Mouse (Mus musculus) small intestine, adult 2 months (tissue): ENCODE measurements around the gene Spint4. TPM values are rescaled to one million over a fixed set of nuclear protein-coding genes. Genes with fewer than 3 reads are reported as not detected.
A peak's percentile ranks its signal among the peaks of the same experiment; 100 is the strongest.
"Not testable (repeated sequence)": the region's sequence is repeated elsewhere in the genome, so short reads cannot be mapped to it uniquely, and the experiment has no call there.

Source experiments
- H3K27ac ChIP-seq: fragments of 200-500 bp; 2 replicates; pipeline ENCODE4 v1.5.1; 2012; ENCODE audit warnings: low read depth, low read length, control low read depth, inconsistent platforms; ENCODE audit not compliant: insufficient read depth
- H3K27me3 ChIP-seq: fragments of 200-500 bp; 2 replicates; pipeline ENCODE4 v1.6.1; 2012; ENCODE audit warnings: mild to moderate bottlenecking, moderate library complexity, low read length, inconsistent platforms; ENCODE audit not compliant: control insufficient read depth, insufficient read depth
- H3K36me3 ChIP-seq: fragments of 200-500 bp; 2 replicates; pipeline ENCODE4 v1.6.1; 2012; ENCODE audit warnings: mild to moderate bottlenecking, low read length, control low read depth, inconsistent platforms; ENCODE audit not compliant: control insufficient read depth, insufficient read depth
- H3K4me1 ChIP-seq: fragments of 200-500 bp; 2 replicates; pipeline ENCODE4 v1.6.1; 2012; ENCODE audit warnings: low read length, inconsistent platforms, mixed read lengths; ENCODE audit not compliant: control insufficient read depth, insufficient read depth, insufficient read length
- H3K4me3 ChIP-seq: fragments of 200-500 bp; 2 replicates; pipeline ENCODE4 v1.5.1; 2012; ENCODE audit warnings: low read depth, mild to moderate bottlenecking, control low read depth, inconsistent platforms, low read length, moderate library complexity
- CTCF ChIP-seq: fragments of 200-500 bp; IDR thresholded peaks from 2 replicates; pipeline ENCODE4 v1.5.1; 2012; ENCODE audit warnings: low read depth, mild to moderate bottlenecking, control low read depth, inconsistent platforms, low read length, moderate library complexity, mixed read lengths; ENCODE audit not compliant: insufficient replicate concordance, insufficient read length; ENCODE audit errors: extremely low read depth
- POLR2A ChIP-seq: fragments of 200-500 bp; IDR thresholded peaks from 2 replicates; pipeline ENCODE4 v1.6.1; 2012; ENCODE audit warnings: low read depth, mild to moderate bottlenecking, control low read depth, inconsistent platforms, low read length, moderate library complexity
- WGBS: fragments of 180-500 bp; shearing (Covaris S2); methylation state at CpG from one replicate; pipeline ENCODE4 v1.1.7; 2018; 5-methylcytosine and 5-hydroxymethylcytosine counted together
- polyA plus RNA-seq: library from polyadenylated mRNA; depleted of rRNA; stranded (reverse); fragments of >200 nt; gene quantifications from 2 replicates; pipeline ENCODE4 v1.2.3, GENCODE M21; 2012

The Spint4 gene
- polyA plus RNA-seq, 1 experiment = not detected

DNA sequence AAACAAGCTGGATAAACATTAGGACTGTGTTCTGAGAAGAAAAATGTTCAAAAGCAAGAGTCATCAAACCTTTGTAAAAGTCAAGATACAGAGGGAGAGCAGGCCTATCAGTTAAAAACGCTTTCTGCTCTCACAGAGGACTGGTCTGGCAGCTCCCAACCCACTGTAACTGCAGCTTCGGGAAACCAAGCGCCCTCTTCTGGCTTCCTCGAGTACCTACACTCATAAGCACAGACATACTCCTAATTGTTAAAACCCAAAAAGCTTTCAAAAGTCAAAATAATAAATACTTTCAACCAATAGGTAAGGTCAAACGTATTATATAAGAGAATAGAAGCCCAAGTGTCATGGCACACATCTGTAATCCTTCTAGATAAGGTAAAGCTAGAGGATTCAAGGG is 5.9 kb downstream of the Spint4 start:
- Histone ChIP-seq H3K27ac (no peak overlapping the region), H3K27me3 (no peaks in the 10 kb centered on the region), H3K4me1 (peaks cover 10% of the 10 kb centered on the region), H3K4me3 (no peak overlapping the region), H3K36me3 (no peaks in the 10 kb centered on the region)
- TF ChIP-seq CTCF (peak; percentile 25; the same call in 1 of the 2 replicates), POLR2A (no peak)
- WGBS = 88% methylated on average over 5 of the region's 5 CpGs

DNA sequence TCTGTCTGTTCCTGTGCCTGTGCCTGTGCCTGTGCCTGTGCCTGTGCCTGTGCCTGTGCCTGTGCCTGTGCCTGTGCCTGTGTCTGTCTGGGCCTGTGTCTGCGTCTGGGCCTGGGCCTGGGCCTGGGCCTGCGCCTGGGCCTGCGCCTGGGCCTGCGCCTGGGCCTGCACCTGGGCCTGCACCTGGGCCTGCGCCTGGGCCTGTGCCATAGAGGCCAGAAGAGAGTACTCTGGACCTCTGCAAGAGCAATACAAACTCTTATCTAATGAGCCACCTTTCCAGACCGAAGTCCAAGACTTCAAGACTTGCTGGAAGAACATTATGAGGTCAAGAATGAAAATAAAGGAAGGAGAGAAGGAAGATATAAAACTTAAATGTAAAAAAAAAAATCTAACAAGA is 7.0 kb downstream of the Spint4 start:
- 42% methylated on average over 6 of the region's 6 CpGs for WGBS
- peak overlapping the region; percentile 98 for H3K27ac ChIP-seq
- H3K36me3 ChIP-seq = no peaks in the 10 kb centered on the region
- TF ChIP-seq CTCF = no peak
- no peak for TF ChIP-seq POLR2A
- no peak overlapping the region for H3K4me3 ChIP-seq
- H3K4me1 ChIP-seq = peaks cover 10% of the 10 kb centered on the region
- no peaks in the 10 kb centered on the region for H3K27me3 ChIP-seq

DNA sequence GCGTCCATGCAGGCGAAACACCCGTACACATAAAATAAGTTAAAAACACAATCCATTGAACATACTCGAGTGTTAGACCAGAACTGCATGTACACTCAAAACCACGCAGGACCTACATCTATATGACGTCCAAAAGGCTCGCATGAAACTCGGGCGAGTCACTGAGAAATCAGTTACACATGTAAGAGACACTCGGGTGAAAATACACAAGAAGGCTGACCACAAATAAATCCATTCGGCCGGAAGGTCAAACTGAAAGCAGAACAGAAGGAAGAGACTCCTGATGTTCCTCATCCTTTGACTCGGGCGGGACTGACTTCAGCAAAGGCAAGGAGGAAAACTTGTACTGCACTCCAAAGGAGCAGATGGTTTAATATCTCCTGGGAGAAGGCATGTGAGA is 7.7 kb downstream of the Spint4 start:
- TF ChIP-seq POLR2A (no peak), CTCF (no peak)
- Histone ChIP-seq H3K27me3 (no peaks in the 10 kb centered on the region), H3K36me3 (no peaks in the 10 kb centered on the region), H3K27ac (peak overlapping the region; percentile 41; the same call in 1 of the 2 replicates), H3K4me1 (peaks cover 8% of the 10 kb centered on the region), H3K4me3 (no peak overlapping the region)
- 72% methylated on average over 14 of the region's 14 CpGs for WGBS

DNA sequence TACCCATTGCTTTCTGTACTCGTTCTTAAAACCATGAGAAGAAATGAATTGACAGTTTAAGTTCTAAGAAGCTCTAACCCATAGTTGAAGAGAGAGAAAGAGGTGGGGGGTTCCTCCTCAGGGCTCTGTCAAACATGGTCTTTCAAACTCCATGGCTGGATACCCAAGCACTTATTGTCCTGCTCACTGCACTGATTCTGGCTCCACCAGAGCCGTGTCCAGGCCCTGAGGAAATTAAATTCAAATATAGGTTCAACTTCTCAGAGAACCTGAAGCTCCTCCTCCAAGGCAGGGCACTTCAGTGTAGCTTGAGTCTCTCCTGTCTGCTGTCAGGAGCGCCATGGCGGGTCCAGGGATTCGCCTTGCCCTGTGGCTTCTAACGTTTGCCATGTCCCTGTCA is 16.7 kb downstream of the Spint4 start, which contains the start of gene Spint5:
Gene Spint5, plus strand, starts transcription at position 301 of the 400 bp plus-strand sequence.
- TF ChIP-seq POLR2A (no peak), CTCF (no peak)
- H3K4me3 ChIP-seq = no peak within 1 kb of the TSS
- no peaks in the 10 kb centered on the region for H3K36me3 ChIP-seq
- no peaks in the 10 kb centered on the region for H3K27me3 ChIP-seq
- 83% methylated on average over 6 of the region's 6 CpGs for WGBS
- H3K27ac ChIP-seq = no peak within 1 kb of the TSS
- H3K4me1 ChIP-seq = no peaks in the 10 kb centered on the region

DNA sequence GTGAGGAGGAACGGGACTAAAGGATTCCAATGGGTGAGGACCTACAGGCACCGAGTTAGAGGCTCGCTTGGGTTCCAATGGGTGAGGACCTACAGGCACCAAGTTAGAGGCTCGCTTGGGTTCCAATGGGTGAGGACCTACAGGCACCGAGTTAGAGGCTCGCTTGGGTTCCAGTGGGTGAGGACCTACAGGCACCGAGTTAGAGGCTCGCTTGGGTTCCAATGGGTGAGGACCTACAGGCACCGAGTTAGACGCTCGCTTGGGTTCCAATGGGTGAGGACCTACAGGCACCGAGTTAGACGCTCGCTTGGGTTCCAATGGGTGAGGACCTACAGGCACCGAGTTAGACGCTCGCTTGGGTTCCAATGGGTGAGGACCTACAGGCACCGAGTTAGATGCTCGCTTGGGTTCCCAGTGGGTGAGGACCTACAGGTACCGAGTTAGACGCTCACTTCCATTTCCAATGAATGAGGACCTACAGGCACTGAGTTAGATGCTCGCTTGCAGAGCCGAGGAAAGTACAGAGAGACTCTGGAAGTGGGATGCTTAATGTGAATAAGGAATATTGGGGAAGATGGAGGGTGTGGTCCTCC is 18.0 kb downstream of the Spint4 start:
- H3K36me3 ChIP-seq, H3K27ac ChIP-seq, H3K27me3 ChIP-seq, H3K4me3 ChIP-seq, H3K4me1 ChIP-seq: not testable (repeated sequence)
- 94% methylated on average over 23 of the region's 23 CpGs for WGBS

DNA sequence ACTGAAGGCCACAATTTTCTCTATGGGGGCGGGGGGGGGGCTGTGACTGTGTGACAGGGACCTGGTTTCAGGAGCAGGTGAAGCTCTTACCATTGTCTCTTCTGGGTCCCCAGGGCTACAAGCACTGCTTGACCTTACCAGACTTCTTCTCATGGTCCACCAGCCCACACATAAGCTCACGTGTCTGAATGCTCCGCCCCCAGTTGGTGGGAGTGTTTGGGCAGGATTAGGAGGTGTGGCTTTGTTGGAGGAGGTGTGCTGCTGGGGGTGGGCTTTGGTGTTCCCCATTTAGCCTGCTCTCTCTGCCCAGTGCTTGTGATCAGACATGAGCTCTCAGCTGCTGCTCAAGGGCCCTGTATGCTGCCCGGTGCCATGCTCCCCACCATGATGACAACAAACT is 25.0 kb downstream of the Spint4 start:
- TF ChIP-seq CTCF (no peak), POLR2A (no peak)
- Histone ChIP-seq H3K4me3 (no peak overlapping the region), H3K36me3 (no peaks in the 10 kb centered on the region), H3K27me3 (no peaks in the 10 kb centered on the region), H3K4me1 (peaks cover 3% of the 10 kb centered on the region; the same call in 1 of the 2 replicates), H3K27ac (no peak overlapping the region)
- WGBS = 85% methylated on average over 4 of the region's 4 CpGs

DNA sequence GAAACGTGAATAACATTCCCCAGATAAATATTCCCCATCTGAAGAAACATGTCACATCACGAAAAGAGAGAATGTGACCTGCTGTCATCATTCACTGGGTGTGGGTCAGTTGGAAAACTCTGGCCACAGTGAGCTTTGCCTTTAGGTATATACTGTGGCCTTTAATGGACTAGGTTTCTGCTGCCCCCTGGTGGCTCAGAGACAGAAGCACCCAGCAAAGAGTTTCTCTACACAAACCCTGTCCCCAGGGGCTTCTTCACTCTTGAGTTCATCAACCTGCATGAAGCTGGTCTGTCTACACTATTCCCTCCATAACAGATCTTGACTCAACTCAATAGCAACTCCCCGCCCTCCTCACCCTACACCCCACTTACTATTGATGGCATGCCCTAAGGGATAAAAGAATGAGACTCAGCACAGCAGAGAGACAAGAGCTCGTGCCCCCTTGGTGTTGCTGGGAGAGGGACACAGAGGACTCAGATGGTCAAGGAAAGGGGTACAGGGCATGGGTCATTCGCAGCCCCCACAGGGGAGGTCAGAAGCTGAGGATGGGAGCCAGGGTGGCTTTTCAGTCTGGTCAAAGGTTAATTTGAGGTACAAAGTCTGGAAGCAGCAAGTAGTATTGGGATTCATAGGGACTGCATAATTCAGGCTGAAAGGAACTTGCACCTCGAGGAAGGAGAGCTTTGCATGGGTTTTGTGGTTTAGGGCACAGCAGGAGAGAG is 27.8 kb downstream of the Spint4 start:
- Histone ChIP-seq H3K27me3 (no peaks in the 10 kb centered on the region), H3K27ac (no peak overlapping the region), H3K4me3 (no peak overlapping the region), H3K4me1 (peaks cover 3% of the 10 kb centered on the region; the same call in 1 of the 2 replicates), H3K36me3 (no peaks in the 10 kb centered on the region)
- TF ChIP-seq CTCF = peak; percentile 77; the same call in 1 of the 2 replicates
- no peak for TF ChIP-seq POLR2A
- 20% methylated on average over 6 of the region's 6 CpGs for WGBS

DNA sequence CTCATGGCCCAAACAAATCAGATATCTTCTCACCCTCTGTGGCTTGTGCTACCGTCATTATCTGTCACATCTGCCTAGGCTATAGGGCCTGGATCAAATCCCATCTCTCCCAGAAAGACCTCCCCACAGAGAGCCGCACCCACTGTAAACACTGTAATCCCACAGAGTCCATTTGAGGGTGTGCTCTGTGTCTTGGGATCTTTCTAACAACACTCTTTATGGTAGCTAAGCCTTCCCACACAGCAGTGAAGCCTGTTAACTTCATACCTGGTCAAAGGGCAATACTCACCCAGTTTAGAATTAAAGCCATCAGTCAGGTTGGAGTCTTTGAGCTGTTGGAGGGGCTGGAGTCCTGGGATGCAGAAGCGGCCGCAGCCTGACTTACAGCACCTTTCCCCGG is 33.4 kb downstream of the Spint4 start:
- Histone ChIP-seq H3K27me3 (no peaks in the 10 kb centered on the region), H3K36me3 (no peaks in the 10 kb centered on the region), H3K4me3 (no peak overlapping the region), H3K27ac (peak overlapping the region; percentile 10; the same call in 1 of the 2 replicates), H3K4me1 (peaks cover 4% of the 10 kb centered on the region; the same call in 1 of the 2 replicates)
- WGBS = 31% methylated on average over 5 of the region's 5 CpGs
- TF ChIP-seq CTCF (no peak), POLR2A (no peak)
